Mouse (Mus musculus): ENCODE results near the gene Ucma. TPM values are rescaled to one million over a fixed set of nuclear protein-coding genes. Genes with fewer than 3 reads are reported as not detected.

Gene Ucma
- polyA plus RNA-seq, 1 experiment from 2014 or later: not detected

DNA sequence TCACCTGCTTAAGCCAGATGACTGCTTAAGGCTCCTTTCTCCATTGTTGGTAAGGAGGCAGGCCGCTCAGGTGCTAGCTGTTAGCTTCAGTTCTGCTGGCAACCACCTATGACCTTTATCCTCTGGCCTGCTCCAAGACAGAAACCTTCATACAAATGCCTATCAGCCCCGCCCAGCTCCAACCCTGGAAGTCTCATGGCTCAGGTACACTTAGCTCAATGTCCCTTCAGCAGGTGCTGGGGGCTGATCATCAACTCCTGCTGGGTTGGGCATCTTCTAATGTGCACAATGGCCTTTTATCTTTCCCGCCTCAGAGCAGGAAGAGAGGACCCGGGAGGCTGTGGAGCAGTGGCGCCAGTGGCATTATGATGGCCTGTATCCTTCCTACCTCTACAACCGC is 9.1 kb downstream of the Ucma start:
- Histone ChIP-seq H3K27ac (no peak overlapping the region), H3K4me3 (replicated peaks; ENCODE audit: low read depth, low read length) (no peak overlapping the region), H3K36me3 (ENCODE audit: insufficient read depth, low read length) (no peaks in the 10 kb centered on the region), H3K9me3 (replicated peaks; ENCODE audit: low read length) (no peaks in the 10 kb centered on the region), H3K4me1 (replicated peaks; ENCODE audit: insufficient read depth, low read length) (no peaks in the 10 kb centered on the region), H3K4me2 (ENCODE audit: low read length) (no peak overlapping the region), H3K9ac (ENCODE audit: low read depth, low read length) (no peak overlapping the region), H3K27me3 (ENCODE audit: insufficient read depth, low read length) (no peaks in the 10 kb centered on the region)
- TF ChIP-seq CTCF (IDR thresholded peaks at IDR 0.05; ENCODE audit: low read depth): no peak
- whole genome bisulfite sequencing: 80% methylated on average over 6 of the region's 6 CpGs
- ATAC-seq (replicated peaks; ENCODE audit: low FRiP score, low read depth) (no peak), DNase-seq (ENCODE audit: low spot score) (no peak)

DNA sequence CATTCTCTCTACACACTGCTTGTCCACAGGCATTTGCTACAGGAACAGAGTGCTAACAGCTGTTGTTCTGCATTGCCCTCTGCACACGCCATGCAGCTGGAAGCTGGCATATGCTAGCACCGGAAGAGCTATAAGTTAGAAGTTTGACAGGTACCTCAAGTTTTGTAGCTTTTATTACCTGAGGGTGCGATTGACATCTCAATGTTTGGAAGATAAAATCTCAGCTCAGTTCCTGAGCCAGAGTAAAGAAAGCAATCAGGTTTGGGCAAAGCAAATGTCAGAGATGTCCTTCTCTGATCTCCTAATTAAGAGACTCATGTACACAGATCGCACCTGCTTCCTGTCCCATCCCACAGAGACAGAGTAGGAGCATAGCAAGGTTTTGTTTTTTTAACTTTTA is 10.9 kb downstream of the Ucma start:
- H3K4me3 ChIP-seq (replicated peaks; ENCODE audit: low read depth, low read length): no peak overlapping the region
- TF ChIP-seq CTCF (IDR thresholded peaks at IDR 0.05; ENCODE audit: low read depth): no peak
- DNase-seq (ENCODE audit: low spot score) (no peak), ATAC-seq (replicated peaks; ENCODE audit: low FRiP score, low read depth) (no peak)
- no peak overlapping the region for H3K27ac ChIP-seq
- no peak overlapping the region for H3K4me2 ChIP-seq (ENCODE audit: low read length)
- 58% methylated on average over 4 of the region's 4 CpGs for WGBS
- H3K27me3 ChIP-seq (ENCODE audit: insufficient read depth, low read length): no peaks in the 10 kb centered on the region
- H3K9ac ChIP-seq (ENCODE audit: low read depth, low read length): no peak overlapping the region
- H3K4me1 ChIP-seq (replicated peaks; ENCODE audit: insufficient read depth, low read length): no peaks in the 10 kb centered on the region
- no peaks in the 10 kb centered on the region for H3K36me3 ChIP-seq (ENCODE audit: insufficient read depth, low read length)
- no peaks in the 10 kb centered on the region for H3K9me3 ChIP-seq (replicated peaks; ENCODE audit: low read length)

DNA sequence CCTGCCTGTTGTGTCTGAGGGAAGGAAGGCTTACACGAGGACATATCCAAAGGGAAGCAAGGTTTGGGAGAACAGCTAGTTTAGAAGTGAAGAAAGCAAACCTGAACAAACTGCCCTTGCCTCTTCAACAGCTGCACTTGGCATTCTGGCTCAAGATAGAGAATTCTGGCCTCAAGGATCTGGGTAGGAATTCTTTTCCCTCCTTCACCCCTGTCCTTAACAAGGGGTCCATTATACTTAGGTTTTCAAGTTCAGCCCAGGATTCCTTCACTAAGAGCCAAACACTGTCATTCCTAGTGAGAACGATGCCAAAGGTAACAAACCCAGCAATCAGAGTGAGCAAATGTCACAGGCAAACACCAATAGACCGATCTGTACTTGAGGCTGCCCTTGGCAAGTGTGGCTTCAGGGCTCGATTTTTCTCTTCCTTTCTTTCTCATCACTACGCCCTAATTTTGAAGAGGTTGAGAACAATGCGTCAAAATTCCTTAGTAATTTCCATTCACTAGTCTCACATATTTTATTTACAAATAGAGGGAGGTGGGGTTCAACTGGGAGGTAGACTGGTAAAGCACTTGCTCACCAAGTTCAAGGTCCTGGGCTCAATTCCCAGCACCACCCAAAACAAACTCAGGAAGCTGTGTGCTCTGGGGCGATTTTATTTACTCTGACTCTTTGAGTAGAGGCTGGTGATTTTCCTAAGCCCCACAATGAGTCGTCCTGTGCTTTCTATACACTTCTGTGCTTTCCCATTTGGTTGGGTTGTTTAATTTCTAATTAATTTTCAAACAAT is 11.7 kb downstream of the Ucma start:
- 75% methylated on average over 8 of the region's 8 CpGs for WGBS
- Histone ChIP-seq H3K4me2 (ENCODE audit: low read length) (no peak overlapping the region), H3K36me3 (ENCODE audit: insufficient read depth, low read length) (peaks cover 2% of the 10 kb centered on the region; the same call in 1 of the 2 replicates), H3K9ac (ENCODE audit: low read depth, low read length) (no peak overlapping the region), H3K9me3 (replicated peaks; ENCODE audit: low read length) (no peaks in the 10 kb centered on the region), H3K27ac (no peak overlapping the region), H3K27me3 (ENCODE audit: insufficient read depth, low read length) (no peaks in the 10 kb centered on the region), H3K4me1 (replicated peaks; ENCODE audit: insufficient read depth, low read length) (no peaks in the 10 kb centered on the region), H3K4me3 (replicated peaks; ENCODE audit: low read depth, low read length) (no peak overlapping the region)
- no peak for ATAC-seq (replicated peaks; ENCODE audit: low FRiP score, low read depth)
- no peak for DNase-seq (ENCODE audit: low spot score)
- TF ChIP-seq CTCF (IDR thresholded peaks at IDR 0.05; ENCODE audit: low read depth): no peak

DNA sequence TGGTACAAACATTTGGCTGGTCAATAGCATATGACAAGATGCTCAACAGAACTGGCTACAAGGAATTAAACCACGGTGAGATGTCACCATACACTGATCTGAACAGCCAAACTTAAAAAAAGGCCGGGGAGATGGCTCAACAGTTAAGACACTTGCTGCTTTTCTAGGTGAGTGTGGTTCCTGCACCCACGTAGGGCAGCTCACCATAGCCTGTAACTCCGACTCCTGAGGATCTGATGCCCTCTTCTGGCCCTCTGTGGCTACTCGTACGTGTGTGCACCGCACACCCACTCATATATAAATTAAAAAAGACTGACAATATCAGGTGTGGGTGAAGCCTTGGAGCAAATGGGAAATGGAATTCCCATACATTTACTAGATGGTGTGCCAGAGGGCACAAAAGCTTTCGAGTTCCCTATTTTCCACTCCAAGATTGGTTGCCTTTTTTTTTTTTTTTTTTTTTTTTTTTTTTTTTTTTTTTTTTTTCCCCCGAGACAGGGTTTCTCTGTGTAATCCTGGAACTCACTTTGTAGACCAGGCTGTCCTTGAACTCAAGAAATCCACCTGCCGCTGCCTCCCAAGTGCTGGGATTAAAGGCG is 13.0 kb downstream of the Ucma start:
- Histone ChIP-seq H3K4me1 (replicated peaks; ENCODE audit: insufficient read depth, low read length) (no peaks in the 10 kb centered on the region), H3K9ac (ENCODE audit: low read depth, low read length) (no peak overlapping the region), H3K4me2 (ENCODE audit: low read length) (no peak overlapping the region), H3K27ac (no peak overlapping the region), H3K27me3 (ENCODE audit: insufficient read depth, low read length) (no peaks in the 10 kb centered on the region), H3K9me3 (replicated peaks; ENCODE audit: low read length) (no peaks in the 10 kb centered on the region), H3K4me3 (replicated peaks; ENCODE audit: low read depth, low read length) (no peak overlapping the region), H3K36me3 (ENCODE audit: insufficient read depth, low read length) (peaks cover 6% of the 10 kb centered on the region; the same call in 1 of the 2 replicates)
- ATAC-seq (replicated peaks; ENCODE audit: low FRiP score, low read depth) (no peak), DNase-seq (ENCODE audit: low spot score) (peak; percentile 30)
- WGBS: 82% methylated on average over 11 of the region's 11 CpGs
- TF ChIP-seq CTCF (IDR thresholded peaks at IDR 0.05; ENCODE audit: low read depth): peak; percentile 52

DNA sequence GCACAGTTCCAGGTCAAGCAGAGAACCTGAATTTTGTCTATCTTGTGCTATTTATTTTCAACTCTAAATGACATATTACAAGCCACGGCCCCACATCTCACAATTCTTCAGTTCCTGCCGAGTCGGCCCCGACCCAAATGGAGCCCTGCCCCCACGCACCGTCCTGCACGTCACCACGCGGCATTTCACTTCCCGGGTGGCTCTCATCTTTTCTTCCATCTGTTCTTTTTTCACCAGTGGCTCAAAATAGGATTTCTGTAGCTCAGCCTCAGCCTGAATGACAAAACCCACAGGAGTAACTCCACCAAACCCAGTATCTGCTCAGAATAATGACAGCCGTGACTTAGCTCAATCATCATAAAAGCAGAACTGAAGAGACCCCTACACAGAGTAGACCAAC is 17.7 kb downstream of the Ucma start:
- Histone ChIP-seq H3K9ac (ENCODE audit: low read depth, low read length) (no peak overlapping the region), H3K9me3 (replicated peaks; ENCODE audit: low read length) (no peaks in the 10 kb centered on the region), H3K4me1 (replicated peaks; ENCODE audit: insufficient read depth, low read length) (no peaks in the 10 kb centered on the region), H3K4me2 (ENCODE audit: low read length) (no peak overlapping the region), H3K36me3 (ENCODE audit: insufficient read depth, low read length) (peaks cover 12% of the 10 kb centered on the region), H3K27ac (no peak overlapping the region), H3K4me3 (replicated peaks; ENCODE audit: low read depth, low read length) (no peak overlapping the region), H3K27me3 (ENCODE audit: insufficient read depth, low read length) (no peaks in the 10 kb centered on the region)
- ATAC-seq (replicated peaks; ENCODE audit: low FRiP score, low read depth) (no peak), DNase-seq (ENCODE audit: low spot score) (no peak)
- 89% methylated on average over 11 of the region's 11 CpGs for WGBS
- TF ChIP-seq CTCF (IDR thresholded peaks at IDR 0.05; ENCODE audit: low read depth): no peak

DNA sequence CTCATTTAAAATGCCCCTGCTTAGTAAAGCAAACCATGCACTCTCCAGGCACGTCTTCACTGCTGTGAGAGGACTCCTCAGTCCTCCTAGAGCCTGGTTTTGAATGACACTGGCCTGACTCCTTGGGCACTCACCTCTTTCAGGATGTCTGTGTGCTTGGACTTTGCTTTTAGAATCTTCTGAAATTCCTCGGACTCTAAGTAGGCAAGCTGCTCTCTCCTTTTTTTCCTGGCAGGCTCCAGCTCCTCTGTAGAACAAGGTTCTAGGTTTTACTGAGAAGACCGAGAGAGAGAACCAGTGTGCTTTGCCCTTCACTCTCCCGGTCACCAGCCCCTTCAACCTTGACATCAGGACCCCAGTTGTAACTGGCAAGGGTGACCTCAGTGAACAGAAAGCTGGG is 18.5 kb downstream of the Ucma start:
- Histone ChIP-seq H3K36me3 (ENCODE audit: insufficient read depth, low read length) (peaks cover 12% of the 10 kb centered on the region), H3K4me1 (replicated peaks; ENCODE audit: insufficient read depth, low read length) (no peaks in the 10 kb centered on the region), H3K27me3 (ENCODE audit: insufficient read depth, low read length) (no peaks in the 10 kb centered on the region), H3K9me3 (replicated peaks; ENCODE audit: low read length) (no peaks in the 10 kb centered on the region), H3K27ac (no peak overlapping the region), H3K9ac (ENCODE audit: low read depth, low read length) (no peak overlapping the region), H3K4me2 (ENCODE audit: low read length) (no peak overlapping the region), H3K4me3 (replicated peaks; ENCODE audit: low read depth, low read length) (no peak overlapping the region)
- DNase-seq (ENCODE audit: low spot score) (no peak), ATAC-seq (replicated peaks; ENCODE audit: low FRiP score, low read depth) (no peak)
- TF ChIP-seq CTCF (IDR thresholded peaks at IDR 0.05; ENCODE audit: low read depth): no peak
- WGBS: 85% methylated on average over 4 of the region's 4 CpGs

Data from kidney, postnatal 0 days (tissue).